Mouse (Mus musculus) MEL (cell line): ENCODE data around the gene Mpp3.

ENCODE experiments used
- CTCF ChIP-seq, 3 experiments: IDR thresholded peaks in 2 of 3; conservative IDR thresholded peaks in 1 of 3; 2 replicates each; pipeline ENCODE4 v1.5.1; 2011 to 2012; ENCODE audit warnings: low read length in 3 of 3, low read depth in 2 of 3, mild to moderate bottlenecking in 2 of 3, improper control_type of control experiment in 1 of 3, inconsistent platforms in 1 of 3, mixed read lengths in 1 of 3, moderate library complexity in 1 of 3; ENCODE audit not compliant: control insufficient read depth in 1 of 3, insufficient read depth in 1 of 3, poor library complexity in 1 of 3, severe bottlenecking in 1 of 3
- E2F4 ChIP-seq: IDR thresholded peaks from 2 replicates; pipeline ENCODE4 v1.6.1; 2011; ENCODE audit warnings: low read depth, low read length, improper control_type of control experiment, borderline replicate concordance
- GATA1 ChIP-seq: IDR thresholded peaks from 2 replicates; pipeline ENCODE4 v1.6.1; 2011; ENCODE audit warnings: low read depth, low read length, improper control_type of control experiment
- MXI1 ChIP-seq: IDR thresholded peaks from 2 replicates; pipeline ENCODE4 v1.6.1; 2011; ENCODE audit warnings: mild to moderate bottlenecking, low read depth, low read length, improper control_type of control experiment
- NRF1 ChIP-seq: IDR thresholded peaks from 2 replicates; pipeline ENCODE4 v1.6.1; 2014; ENCODE audit warnings: low read depth, mild to moderate bottlenecking, inconsistent platforms, low read length, improper control_type of control experiment, moderate library complexity; ENCODE audit not compliant: poor library complexity, insufficient read depth, severe bottlenecking
- POLR2A ChIP-seq, 2 experiments: IDR thresholded peaks; 2 replicates each; pipeline ENCODE4 v1.6.1; 2011 to 2012; ENCODE audit warnings: low read length in 2 of 2, mild to moderate bottlenecking in 2 of 2, control low read depth in 1 of 2, improper control_type of control experiment in 1 of 2, low read depth in 1 of 2, moderate library complexity in 1 of 2; ENCODE audit not compliant: control insufficient read depth in 1 of 2, insufficient read depth in 1 of 2, poor library complexity in 1 of 2
- RAD21 ChIP-seq: IDR thresholded peaks from 2 replicates; pipeline ENCODE4 v1.6.1; 2011; ENCODE audit warnings: mild to moderate bottlenecking, low read depth, low read length, improper control_type of control experiment
- RCOR1 ChIP-seq: IDR thresholded peaks from 2 replicates; pipeline ENCODE4 v1.6.1; 2012; ENCODE audit warnings: low read depth, mild to moderate bottlenecking, inconsistent platforms, low read length, improper control_type of control experiment
- TAL1 ChIP-seq: IDR thresholded peaks from 2 replicates; pipeline ENCODE4 v1.6.1; 2012; ENCODE audit warnings: mild to moderate bottlenecking, inconsistent platforms, low read length, moderate library complexity, mixed read lengths
- UBTF ChIP-seq: IDR thresholded peaks from 2 replicates; pipeline ENCODE4 v1.6.1; 2012; ENCODE audit warnings: low read depth, mild to moderate bottlenecking, inconsistent platforms, low read length, improper control_type of control experiment, moderate library complexity, borderline replicate concordance; ENCODE audit not compliant: insufficient read depth
- USF1 ChIP-seq: IDR thresholded peaks from 2 replicates; pipeline ENCODE4 v1.6.1; 2014; ENCODE audit warnings: low read depth, mild to moderate bottlenecking, inconsistent platforms, low read length, improper control_type of control experiment, moderate library complexity

DNA sequence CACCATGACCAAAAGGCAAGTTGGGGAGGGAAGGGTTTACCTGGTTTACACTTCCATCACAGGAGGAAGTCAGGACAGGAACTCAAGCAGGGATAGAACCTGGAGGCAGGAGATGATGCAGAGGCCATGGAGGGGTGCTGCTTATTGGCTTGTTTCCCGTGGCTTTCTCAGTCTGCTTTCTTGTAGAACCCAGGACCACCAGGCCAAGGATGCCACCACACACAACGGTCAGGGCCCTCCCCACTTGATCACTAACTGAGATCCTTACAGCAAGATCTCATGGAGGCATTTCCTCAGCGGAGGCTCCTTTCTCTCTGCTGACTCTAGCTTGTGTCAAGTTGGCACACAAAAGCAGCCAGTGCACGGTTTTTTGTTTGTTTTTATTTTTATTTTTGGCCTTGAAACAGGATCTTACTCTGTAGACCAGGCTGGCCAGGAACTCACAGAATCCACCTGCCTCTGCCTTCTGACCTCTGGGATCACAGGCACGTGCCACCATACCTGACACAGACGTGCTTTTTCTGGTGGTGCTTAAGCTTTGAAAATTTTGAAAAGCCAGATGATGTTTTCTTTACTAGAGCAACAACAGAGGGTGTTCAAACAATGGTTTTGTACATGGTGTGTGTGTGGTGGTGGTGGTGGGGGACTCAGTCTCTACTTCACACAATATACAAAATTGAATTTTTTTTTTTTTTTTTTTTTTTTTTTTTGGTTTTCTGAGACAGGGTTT lies at the start of gene Mpp3:
- TF ChIP-seq RAD21 (no peak), NRF1 (no peak), CTCF (IDR thresholded peaks at IDR 0.05 in 2 of 3, conservative IDR thresholded peaks at IDR 0.05 in 1 of 3; ENCODE audit: control insufficient read depth in 1 of 3, insufficient read depth in 1 of 3, low read depth in 2 of 3, low read length in 3 of 3, poor library complexity in 1 of 3, severe bottlenecking in 1 of 3) (no peak), USF1 (no peak), TAL1 (no peak), POLR2A (IDR thresholded peaks at IDR 0.05; ENCODE audit: control insufficient read depth in 1 of 2, insufficient read depth in 1 of 2, low read depth in 1 of 2, low read length in 2 of 2, poor library complexity in 1 of 2) (no peak; a peak in 1 of 4 replicates), UBTF (no peak), E2F4 (no peak), GATA1 (no peak), MXI1 (no peak), RCOR1 (no peak)
